Mouse (Mus musculus) brain, embryonic 14.5 days (tissue): ENCODE measurements around the gene Rasl11b.

Experiments
- CTCF ChIP-seq: fragments of 200-500 bp; IDR thresholded peaks from 2 replicates; pipeline ENCODE4 v1.5.1; 2012; ENCODE audit warnings: inconsistent platforms, mild to moderate bottlenecking, moderate library complexity, borderline replicate concordance; ENCODE audit not compliant: insufficient read depth, insufficient read length; ENCODE audit errors: extremely low read depth
- POLR2A ChIP-seq: fragments of 200-500 bp; IDR thresholded peaks from 2 replicates; pipeline ENCODE4 v1.6.1; 2012; ENCODE audit warnings: mild to moderate bottlenecking, inconsistent platforms, borderline replicate concordance; ENCODE audit not compliant: poor library complexity, insufficient read depth, insufficient read length, severe bottlenecking; ENCODE audit errors: extremely low read depth

- TF ChIP-seq POLR2A (no peak), CTCF (no peak)
Measured at GRCm38 (mm10) chr5:74163141-74163540, 31.9 kb upstream of the Rasl11b start.
